Mouse (Mus musculus) lung, postnatal 0 days (tissue): ENCODE data around the gene Gm20708. TPM values are rescaled to one million over a fixed set of nuclear protein-coding genes. Genes with fewer than 3 reads are reported as not detected.

Experiments used
- ATAC-seq: fragments of 200-750 bp; cut with Nextera tagmentation; 2 replicates; pipeline ENCODE4 v1.8.0; 2017; ENCODE audit warnings: moderate library complexity
- DNase-seq: peaks from one replicate; pipeline ENCODE4 v3.0.0-alpha.2; 2016; ENCODE audit warnings: low spot score
- H3K27ac ChIP-seq: fragments of 300-500 bp; sonication (generic); 2 replicates; pipeline ENCODE4 v1.5.1; 2014; ENCODE audit warnings: antibody characterized with exemption, mild to moderate bottlenecking, low read length, mixed read lengths
- H3K27me3 ChIP-seq: fragments of 300-500 bp; sonication (generic); replicated peaks from 2 replicates; pipeline ENCODE4 v1.6.1; 2014; ENCODE audit warnings: low read length, mixed read lengths; ENCODE audit not compliant: insufficient read depth
- H3K36me3 ChIP-seq: fragments of 300-500 bp; sonication (generic); 2 replicates; pipeline ENCODE4 v1.6.1; 2014; ENCODE audit warnings: low read length, mixed read lengths; ENCODE audit not compliant: insufficient read depth
- H3K4me1 ChIP-seq: fragments of 300-500 bp; sonication (generic); 2 replicates; pipeline ENCODE4 v1.6.1; 2014; ENCODE audit warnings: antibody characterized with exemption, low read depth, low read length, mixed read lengths; ENCODE audit not compliant: insufficient read depth
- H3K4me2 ChIP-seq: fragments of 300-500 bp; sonication (generic); replicated peaks from 2 replicates; pipeline ENCODE4 v1.6.1; 2014; ENCODE audit warnings: low read depth, mild to moderate bottlenecking, low read length, moderate library complexity, mixed read lengths
- H3K4me3 ChIP-seq: fragments of 300-500 bp; sonication (generic); 2 replicates; pipeline ENCODE4 v1.5.1; 2014; ENCODE audit warnings: low read depth, low read length
- H3K9ac ChIP-seq: fragments of 300-500 bp; sonication (generic); replicated peaks from 2 replicates; pipeline ENCODE4 v1.6.1; 2014; ENCODE audit warnings: low read depth, mild to moderate bottlenecking
- H3K9me3 ChIP-seq: fragments of 300-500 bp; sonication (generic); 2 replicates; pipeline ENCODE4 v1.6.1; 2016; ENCODE audit warnings: low read length, mixed read lengths
- CTCF ChIP-seq: IDR thresholded peaks from 2 replicates; pipeline ENCODE4 v1.5.1; 2016; ENCODE audit warnings: antibody characterized with exemption, mild to moderate bottlenecking
- EP300 ChIP-seq: IDR thresholded peaks from 2 replicates; pipeline ENCODE4 v1.6.1; 2016; ENCODE audit warnings: antibody characterized with exemption, mild to moderate bottlenecking, control low read depth
- WGBS: fragments of 180-500 bp; shearing (Covaris S2); extraction: QIAGEN DNeasy Blood & Tissue Kit; methylation state at CpG from one replicate; pipeline ENCODE4 v1.1.7; 2014; 5-methylcytosine and 5-hydroxymethylcytosine counted together
- polyA plus RNA-seq: library from polyadenylated mRNA; unstranded; fragments of >200 nt; fragmentation: Nextera tagmentation; extraction: Ambion mirVana; gene quantifications from 2 replicates; pipeline ENCODE4 v1.2.1, GENCODE M21; 2015

Gene Gm20708
- polyA plus RNA-seq, 1 experiment from 2014 or later, result 0.27 TPM

DNA sequence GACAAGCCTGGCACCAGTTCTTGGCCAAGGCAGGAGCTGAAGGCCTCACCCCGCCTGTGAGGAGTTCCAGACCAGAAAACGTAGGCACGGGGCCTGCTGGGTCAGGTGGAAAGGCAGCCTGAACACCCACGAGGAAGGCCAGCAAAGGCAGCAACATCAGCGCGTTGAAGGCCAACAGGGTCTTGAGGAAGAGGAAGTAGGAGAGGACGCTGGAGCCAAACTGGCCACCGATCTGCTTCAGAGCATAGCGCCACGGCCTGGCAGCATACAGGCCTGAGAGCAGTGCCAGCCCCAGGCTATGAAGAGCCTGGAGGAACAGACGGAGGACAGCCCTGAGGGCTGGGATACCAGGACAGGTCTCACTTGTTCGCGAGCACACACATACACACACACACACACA, 33.9 kb upstream of the Gm20708 start:
- H3K27ac ChIP-seq, result no peak overlapping the region

DNA sequence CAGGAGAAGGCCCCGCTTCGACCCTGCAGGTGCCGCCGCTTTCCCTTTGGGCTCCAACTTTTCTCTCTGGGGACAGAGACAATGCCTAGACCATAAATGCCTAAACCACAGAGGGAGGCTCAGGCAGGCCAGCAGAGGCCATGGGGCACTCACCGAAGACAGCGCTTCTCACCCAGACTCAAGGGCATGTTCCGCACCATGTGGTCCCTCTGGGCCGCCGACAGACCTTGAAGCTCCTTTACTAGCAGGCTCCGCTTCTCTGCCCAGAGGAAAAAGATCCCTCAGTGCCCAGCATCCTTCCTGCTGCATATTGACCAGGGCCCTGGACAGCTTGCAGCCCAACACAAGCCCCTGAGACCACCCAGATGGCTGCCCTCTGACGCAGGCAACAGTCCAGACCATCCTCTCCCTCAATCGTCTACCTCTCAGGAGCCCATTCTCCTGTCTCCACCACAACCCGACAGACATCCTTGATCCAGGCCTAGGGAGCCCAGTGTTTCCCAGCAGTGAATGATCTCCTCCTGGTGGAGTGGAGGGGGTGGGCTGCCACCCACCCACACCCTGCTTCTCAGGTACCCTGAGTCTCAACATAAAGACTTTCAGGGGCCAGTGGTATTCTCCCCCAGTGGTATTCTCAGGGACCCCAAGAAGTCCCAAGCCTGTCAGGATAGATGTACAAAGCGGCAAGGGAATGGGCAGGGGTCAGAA, 33.2 kb upstream of the Gm20708 start:
- no peak overlapping the region for H3K4me2 ChIP-seq
- TF ChIP-seq EP300 (no peak), CTCF (no peak)
- no peak overlapping the region for H3K9ac ChIP-seq
- peaks cover 14% of the 10 kb centered on the region; the same call in 1 of the 2 replicates for H3K4me1 ChIP-seq
- no peaks in the 10 kb centered on the region for H3K27me3 ChIP-seq
- peaks cover 4% of the 10 kb centered on the region; the same call in 1 of the 2 replicates for H3K36me3 ChIP-seq
- no peak overlapping the region for H3K4me3 ChIP-seq
- DNase-seq (no peak), ATAC-seq (no peak)
- H3K27ac ChIP-seq, result no peak overlapping the region
- no peaks in the 10 kb centered on the region for H3K9me3 ChIP-seq
- WGBS, result 93% methylated on average over 14 of the region's 14 CpGs

More for the DNA sequence above, 33.9 kb upstream of the Gm20708 start:
- WGBS, result 88% methylated on average over 13 of the region's 13 CpGs
- Histone ChIP-seq H3K27me3 (no peaks in the 10 kb centered on the region), H3K4me3 (no peak overlapping the region), H3K4me1 (peaks cover 10% of the 10 kb centered on the region; the same call in 1 of the 2 replicates), H3K9ac (no peak overlapping the region), H3K36me3 (peaks cover 4% of the 10 kb centered on the region; the same call in 1 of the 2 replicates), H3K9me3 (no peaks in the 10 kb centered on the region), H3K4me2 (no peak overlapping the region)
- no peak for ATAC-seq
- TF ChIP-seq CTCF, result no peak
- no peak for TF ChIP-seq EP300
- DNase-seq, result no peak

DNA sequence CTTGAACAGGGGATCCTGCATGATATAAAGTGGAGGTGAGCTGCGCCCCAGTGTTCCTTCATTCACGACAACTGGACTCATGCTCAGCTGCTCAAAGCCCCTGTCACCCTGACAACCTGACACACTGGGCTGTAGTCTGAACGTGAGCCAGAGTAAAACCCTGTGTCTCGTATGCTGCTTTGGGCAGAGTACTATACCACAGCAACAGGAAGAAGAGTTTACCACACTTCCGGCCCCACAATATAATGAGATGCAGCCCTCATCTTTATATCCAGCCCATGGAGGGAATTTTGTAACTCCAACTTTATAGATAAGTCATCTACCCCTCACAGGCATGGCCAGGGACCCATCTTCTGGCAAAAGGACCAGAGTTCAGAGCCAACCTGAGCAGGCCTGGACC, 32.4 kb upstream of the Gm20708 start:
- 77% methylated on average over 5 of the region's 5 CpGs for WGBS
- no peak for TF ChIP-seq CTCF
- H3K4me2 ChIP-seq, result no peak overlapping the region
- H3K4me3 ChIP-seq, result no peak overlapping the region
- peaks cover 21% of the 10 kb centered on the region; the same call in 1 of the 2 replicates for H3K4me1 ChIP-seq
- DNase-seq (no peak), ATAC-seq (no peak)
- H3K9me3 ChIP-seq, result no peaks in the 10 kb centered on the region
- no peak overlapping the region for H3K9ac ChIP-seq
- H3K27me3 ChIP-seq, result no peaks in the 10 kb centered on the region
- no peak overlapping the region for H3K27ac ChIP-seq
- 0 out of 2 replicates have a peak, but pooled peaks cover 4% of the 10 kb centered on the region for H3K36me3 ChIP-seq

DNA sequence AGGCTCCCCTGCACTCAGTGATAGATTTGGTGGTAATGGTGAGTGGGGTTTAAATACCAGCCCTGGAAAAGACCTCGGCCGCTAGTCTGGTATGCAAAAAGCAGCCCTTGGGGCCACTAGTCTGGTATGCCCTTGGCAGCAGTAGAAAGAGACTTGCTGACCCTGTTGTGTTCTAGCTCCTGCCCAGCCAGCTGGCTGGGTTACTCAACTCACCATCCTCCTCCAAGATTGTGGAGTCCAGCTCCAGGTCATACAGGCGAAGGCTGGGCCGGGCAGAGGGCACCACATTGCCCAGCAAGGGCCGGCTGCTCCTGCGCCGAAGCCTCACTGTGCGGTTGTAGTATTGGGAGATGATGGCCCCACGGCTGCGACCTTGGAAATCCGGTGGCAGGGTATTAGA, 31.4 kb upstream of the Gm20708 start:
- DNase-seq (no peak), ATAC-seq (no peak)
- Histone ChIP-seq H3K27ac (no peak overlapping the region; the same call in 1 of the 2 replicates), H3K9ac (no peak overlapping the region), H3K4me1 (peaks cover 23% of the 10 kb centered on the region; the same call in 1 of the 2 replicates), H3K27me3 (no peaks in the 10 kb centered on the region), H3K4me2 (peak overlapping the region; percentile 87), H3K4me3 (no peak overlapping the region), H3K9me3 (no peaks in the 10 kb centered on the region), H3K36me3 (0 out of 2 replicates have a peak, but pooled peaks cover 4% of the 10 kb centered on the region)
- WGBS, result 84% methylated on average over 11 of the region's 11 CpGs
- TF ChIP-seq EP300 (no peak), CTCF (no peak)

DNA sequence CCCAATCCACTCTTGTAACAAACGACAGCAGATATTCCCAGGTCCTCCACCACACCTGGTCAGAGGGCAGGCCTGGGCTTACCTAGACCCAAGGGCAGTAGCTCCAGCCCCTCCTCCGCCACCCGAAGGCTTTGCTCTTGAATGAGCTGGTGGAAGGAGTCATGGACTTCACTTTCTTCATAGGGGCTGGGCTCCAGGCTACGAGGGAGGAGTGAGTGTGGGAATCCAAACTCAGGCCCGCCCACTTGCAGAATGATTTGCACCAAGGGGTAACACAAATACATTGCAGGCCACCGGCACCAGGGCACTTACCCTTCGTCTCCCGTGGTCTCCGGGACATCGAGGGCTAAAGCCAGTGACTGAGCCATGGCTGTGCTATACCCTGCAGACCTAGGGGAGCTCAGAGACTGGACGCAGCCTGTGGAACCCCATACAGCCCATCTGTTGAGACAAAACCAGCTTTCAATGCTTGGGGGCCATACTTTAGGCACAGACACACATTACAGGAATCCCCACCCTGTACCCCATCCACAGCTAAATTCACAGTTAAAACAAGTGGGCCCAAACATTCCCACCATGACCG, 30.5 kb upstream of the Gm20708 start:
- H3K4me1 ChIP-seq, result peaks cover 30% of the 10 kb centered on the region; the same call in 1 of the 2 replicates
- DNase-seq (peak; percentile 82), ATAC-seq (peak; percentile 8)
- H3K9ac ChIP-seq, result peak overlapping the region; percentile 75; the same call in 1 of the 2 replicates
- no peaks in the 10 kb centered on the region for H3K27me3 ChIP-seq
- H3K36me3 ChIP-seq, result no peaks in the 10 kb centered on the region
- peak overlapping the region; percentile 98 for H3K27ac ChIP-seq
- H3K4me3 ChIP-seq, result peak overlapping the region; percentile 57; the same call in 1 of the 2 replicates
- H3K4me2 ChIP-seq, result peak overlapping the region; percentile 87
- 37% methylated on average over 12 of the region's 12 CpGs for WGBS
- H3K9me3 ChIP-seq, result no peaks in the 10 kb centered on the region
- TF ChIP-seq EP300 (no peak), CTCF (no peak)

DNA sequence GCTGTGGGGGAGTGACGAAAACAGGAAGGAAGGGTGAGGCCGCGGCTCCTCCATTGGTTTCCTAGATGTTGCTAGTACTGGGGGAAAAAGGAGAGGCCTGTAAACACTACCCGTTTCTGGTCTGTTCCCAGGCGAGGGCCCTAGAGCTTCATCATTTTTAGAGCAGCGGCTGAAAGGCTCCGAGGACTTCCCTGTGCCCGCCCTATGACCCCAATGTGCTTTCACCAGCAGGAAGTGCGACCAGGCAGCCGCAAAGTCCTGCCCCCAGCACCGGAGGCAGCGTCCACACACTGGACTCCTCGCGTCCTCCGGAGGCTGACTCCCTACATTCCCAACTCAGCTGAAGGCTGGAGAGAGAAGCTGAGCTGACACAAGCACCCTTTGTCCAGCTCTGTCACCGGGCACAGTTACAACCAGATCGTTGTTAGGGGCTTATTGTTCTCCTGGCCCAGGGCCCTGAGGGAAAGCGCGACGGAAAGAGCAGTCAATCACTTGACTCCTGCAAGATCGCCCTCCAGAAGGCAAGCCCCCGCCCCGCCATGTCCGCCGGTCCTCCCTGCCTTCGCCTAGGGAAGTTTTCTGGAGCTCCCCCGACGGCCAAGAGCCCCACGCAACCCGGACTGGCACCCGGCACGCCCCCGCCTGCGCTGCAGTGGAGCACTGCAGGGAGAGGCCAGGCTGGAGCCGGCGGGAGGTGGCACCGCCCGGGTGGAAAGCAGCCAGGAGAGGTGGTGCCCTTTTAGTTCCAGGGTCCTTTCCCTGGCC, 29.9 kb upstream of the Gm20708 start:
- 3% methylated on average over 34 of the region's 38 CpGs for WGBS
- DNase-seq (peak; percentile 90), ATAC-seq (peak; percentile 54)
- H3K9me3 ChIP-seq, result no peaks in the 10 kb centered on the region
- H3K4me1 ChIP-seq, result peaks cover 30% of the 10 kb centered on the region; the same call in 1 of the 2 replicates
- peak overlapping the region; percentile 98 for H3K27ac ChIP-seq
- H3K4me3 ChIP-seq, result peak overlapping the region; percentile 57
- H3K4me2 ChIP-seq, result peak overlapping the region; percentile 87
- H3K36me3 ChIP-seq, result no peaks in the 10 kb centered on the region
- TF ChIP-seq CTCF, result no peak
- peak; percentile 88; the same call in 1 of the 2 replicates for TF ChIP-seq EP300
- peak overlapping the region; percentile 75 for H3K9ac ChIP-seq
- no peaks in the 10 kb centered on the region for H3K27me3 ChIP-seq
